Mouse (Mus musculus): ENCODE data around the gene Chchd6. TPM values are rescaled to one million over a fixed set of nuclear protein-coding genes. Genes with fewer than 3 reads are reported as not detected.

The Chchd6 gene
- total RNA-seq, 4 experiments from 2014 or later, result 75.6 to 85.2 (median 78.1) TPM

Other genes starting within 250 kb of the Chchd6 start
- 10 to 100 TPM; 49.7 to 53.1 (median 51.4) TPM for gene Plxna1, start 233.0 kb downstream of the Chchd6 start, total RNA-seq (2022)
- 1 to 10 TPM; 4.7 to 5.9 (median 5.6) TPM for gene Txnrd3, start 48.3 kb upstream of the Chchd6 start, total RNA-seq (2022)
- gene Vmn1r40, start 111.9 kb upstream of the Chchd6 start, total RNA-seq (2022), result not detected
- gene Vmn1r41, start 145.1 kb upstream of the Chchd6 start, total RNA-seq (2022), result not detected

Measured in left cerebral cortex, adult 8-10 months (tissue).